Mouse (Mus musculus) bone marrow macrophage, adult 2 months (primary cell): ENCODE data around the gene Cfap126. TPM values are rescaled to one million over a fixed set of nuclear protein-coding genes. Genes with fewer than 3 reads are reported as not detected.
"Not testable (repeated sequence)": the region's sequence is repeated elsewhere in the genome, so short reads cannot be mapped to it uniquely, and the experiment has no call there.

Experiments
- H3K27ac ChIP-seq: 2 replicates; pipeline ENCODE4 v1.5.1; 2012; ENCODE audit warnings: low read depth, low read length; ENCODE audit not compliant: insufficient read depth
- H3K4me1 ChIP-seq: 2 replicates; pipeline ENCODE4 v1.6.1; 2012; ENCODE audit warnings: low read length; ENCODE audit not compliant: control insufficient read depth, insufficient read depth
- H3K4me3 ChIP-seq: 2 replicates; pipeline ENCODE4 v1.5.1; 2012; ENCODE audit warnings: mild to moderate bottlenecking, low read length, moderate library complexity; ENCODE audit not compliant: insufficient read depth
- CTCF ChIP-seq: IDR thresholded peaks from 2 replicates; pipeline ENCODE4 v1.5.1; 2012; ENCODE audit warnings: low read depth, mild to moderate bottlenecking, low read length, moderate library complexity
- POLR2A ChIP-seq: IDR thresholded peaks from 2 replicates; pipeline ENCODE4 v1.6.1; 2012; ENCODE audit warnings: mild to moderate bottlenecking, low read depth, low read length, borderline replicate concordance
- polyA plus RNA-seq: library from polyadenylated mRNA; stranded (reverse); fragments of >200 nt; gene quantifications from 2 replicates; pipeline ENCODE4 v1.2.4, GENCODE M21; 2012; ENCODE audit not compliant: missing spikeins, insufficient read depth, insufficient read length

Cfap126 gene
- polyA plus RNA-seq, 1 experiment = 4.5 TPM

DNA sequence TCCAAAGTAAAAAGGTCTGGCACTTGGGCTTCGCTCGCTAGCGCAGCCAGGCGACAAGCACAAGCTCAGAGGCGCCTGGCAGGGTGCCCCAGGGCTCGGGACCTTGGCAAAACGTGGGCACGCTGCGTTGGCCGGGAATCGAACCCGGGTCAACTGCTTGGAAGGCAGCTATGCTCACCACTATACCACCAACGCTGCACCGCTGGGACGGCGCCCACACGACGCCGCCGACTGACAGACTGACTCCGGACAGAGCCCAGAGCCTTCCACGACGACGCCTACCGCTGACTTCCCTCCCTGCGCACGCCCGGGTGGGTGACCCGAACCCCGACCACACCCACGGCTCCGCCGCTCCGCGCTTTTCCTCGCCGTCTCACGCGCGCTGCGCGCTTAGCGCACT lies 33.9 kb upstream of the Cfap126 start:
- H3K27ac ChIP-seq, H3K4me3 ChIP-seq, H3K4me1 ChIP-seq: not testable (repeated sequence)

DNA sequence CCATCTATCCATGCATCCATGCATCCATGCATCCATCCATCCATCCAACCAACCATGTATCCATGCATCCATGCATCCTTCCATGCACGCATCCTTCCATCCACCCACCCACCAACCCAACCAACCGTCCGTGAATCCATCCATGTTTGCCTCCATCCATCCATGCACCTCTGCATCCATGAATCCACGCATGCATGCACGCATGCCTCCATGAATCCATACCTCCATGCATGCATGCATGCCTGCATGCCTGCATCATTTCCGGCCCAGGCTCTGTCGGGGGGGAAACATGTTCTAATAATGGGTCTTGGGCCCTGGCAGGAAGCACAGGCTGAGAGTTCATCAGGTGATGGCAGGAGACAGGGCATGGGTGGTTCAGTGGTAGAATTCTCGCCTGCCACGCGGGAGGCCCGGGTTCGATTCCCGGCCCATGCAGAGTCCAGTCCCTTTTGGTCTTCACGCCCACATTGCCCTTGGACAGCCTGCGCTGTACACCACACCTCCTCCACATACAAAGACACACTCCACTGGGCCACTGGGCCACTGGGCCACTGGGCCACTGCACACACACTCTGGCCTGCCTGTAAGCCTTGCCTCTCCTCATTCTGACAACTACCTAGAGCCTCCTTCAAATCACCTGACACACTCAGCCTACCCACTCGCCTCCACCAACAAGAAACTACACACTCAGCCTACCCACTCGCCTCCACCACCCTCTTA lies 32.0 kb upstream of the Cfap126 start:
- not testable (repeated sequence) for H3K4me1 ChIP-seq, H3K27ac ChIP-seq, H3K4me3 ChIP-seq

DNA sequence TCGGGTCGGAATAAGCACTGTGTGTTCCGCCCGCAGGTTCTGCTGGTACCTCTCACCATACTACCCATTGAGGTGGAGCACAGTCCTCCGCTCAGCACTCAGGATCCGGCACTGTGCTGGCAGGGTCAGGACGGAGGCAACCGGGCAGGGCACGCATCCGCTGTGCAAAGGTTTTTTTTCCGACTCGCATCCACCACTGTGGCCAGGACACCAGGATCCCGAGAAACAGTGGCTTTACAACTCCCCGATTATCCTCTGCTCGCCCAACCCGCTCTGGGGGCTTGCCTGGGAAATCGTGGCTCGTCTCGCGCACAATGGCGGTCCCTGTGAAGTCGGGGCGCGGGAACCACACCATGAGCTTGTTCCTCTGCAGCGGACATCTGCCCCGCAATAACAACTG lies 28.0 kb upstream of the Cfap126 start:
- H3K4me1 ChIP-seq = 0 out of 2 replicates have a peak, but pooled peaks cover 3% of the 10 kb centered on the region
- no peak for TF ChIP-seq POLR2A
- no peak for TF ChIP-seq CTCF
- peak overlapping the region; percentile 54 for H3K4me3 ChIP-seq
- no peak overlapping the region for H3K27ac ChIP-seq

DNA sequence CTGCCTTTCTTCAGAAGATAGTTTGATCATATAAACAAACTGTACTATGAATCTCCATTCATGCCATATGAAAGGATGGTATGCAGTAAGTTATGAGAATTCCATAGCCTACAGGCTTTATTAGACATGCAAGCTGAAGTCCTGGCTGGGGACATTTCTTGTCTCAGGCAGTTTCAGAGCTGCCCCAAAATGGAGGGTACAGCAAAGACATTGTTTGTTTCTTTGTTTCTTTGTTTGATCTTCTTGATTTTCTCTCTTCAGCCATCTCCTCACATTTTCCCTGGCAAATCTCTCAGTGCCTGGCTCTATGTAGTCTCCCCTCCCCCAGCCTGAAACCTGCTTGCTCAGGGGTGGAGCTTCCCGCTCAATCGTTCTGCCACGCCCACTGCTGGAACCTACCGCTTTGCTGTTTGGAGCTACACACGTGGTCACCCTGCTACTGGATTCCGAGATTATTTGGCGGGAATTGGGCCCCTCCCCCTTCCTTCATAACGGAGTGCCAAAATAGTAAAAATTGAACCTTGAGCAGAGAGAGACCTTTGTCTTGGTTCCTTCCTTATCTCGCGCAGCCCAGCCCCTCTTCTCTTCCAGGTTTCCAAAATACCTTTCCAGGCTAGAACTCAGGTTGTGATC lies 25.4 kb upstream of the Cfap126 start:
- H3K4me3 ChIP-seq, H3K27ac ChIP-seq, H3K4me1 ChIP-seq: not testable (repeated sequence)

DNA sequence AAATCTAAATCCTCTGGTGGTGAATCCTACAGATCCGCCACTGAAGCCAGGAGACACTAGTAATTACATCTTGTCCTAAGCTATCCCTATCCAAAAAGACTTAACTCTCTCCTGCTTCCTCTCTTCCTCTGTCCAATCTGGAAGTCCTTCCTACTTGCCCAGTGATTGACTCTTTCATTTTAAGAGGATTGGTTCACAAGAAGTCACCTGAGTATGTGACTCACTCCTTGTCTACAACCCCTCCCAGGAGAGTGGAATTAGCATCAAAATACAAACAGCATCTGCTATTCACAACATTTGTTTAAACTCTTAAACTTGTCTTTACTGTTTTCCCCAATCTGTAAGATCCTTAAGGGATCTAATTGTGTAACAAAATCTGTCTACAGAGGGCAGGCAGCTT lies 23.8 kb upstream of the Cfap126 start:
- no peak overlapping the region for H3K4me3 ChIP-seq
- TF ChIP-seq CTCF (no peak), POLR2A (no peak)

DNA sequence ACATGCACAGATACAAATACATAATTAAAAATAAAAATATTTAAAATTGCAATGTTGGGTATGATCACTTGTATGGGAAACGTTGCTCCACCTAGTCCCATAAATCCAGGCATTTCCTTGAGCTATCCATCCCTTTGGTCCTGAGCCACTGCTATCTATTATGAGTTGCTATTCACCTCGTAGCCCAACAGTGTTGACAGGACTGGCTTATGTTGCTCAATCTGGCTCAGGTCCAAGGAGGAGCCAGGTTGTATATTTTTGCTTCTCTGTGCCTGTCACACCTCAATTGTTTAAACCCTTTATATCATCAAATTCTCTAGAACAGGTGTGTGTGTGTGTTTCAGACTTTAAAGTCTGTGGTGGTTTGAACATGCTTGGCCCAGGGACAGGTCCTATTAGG lies 23.0 kb upstream of the Cfap126 start:
- Histone ChIP-seq H3K4me3 (no peak overlapping the region), H3K27ac (no peak overlapping the region), H3K4me1 (0 out of 2 replicates have a peak, but pooled peaks cover 3% of the 10 kb centered on the region)
- TF ChIP-seq POLR2A (no peak), CTCF (no peak)

More for the DNA sequence above, 23.8 kb upstream of the Cfap126 start:
- Histone ChIP-seq H3K4me1 (0 out of 2 replicates have a peak, but pooled peaks cover 3% of the 10 kb centered on the region), H3K27ac (no peak overlapping the region)

DNA sequence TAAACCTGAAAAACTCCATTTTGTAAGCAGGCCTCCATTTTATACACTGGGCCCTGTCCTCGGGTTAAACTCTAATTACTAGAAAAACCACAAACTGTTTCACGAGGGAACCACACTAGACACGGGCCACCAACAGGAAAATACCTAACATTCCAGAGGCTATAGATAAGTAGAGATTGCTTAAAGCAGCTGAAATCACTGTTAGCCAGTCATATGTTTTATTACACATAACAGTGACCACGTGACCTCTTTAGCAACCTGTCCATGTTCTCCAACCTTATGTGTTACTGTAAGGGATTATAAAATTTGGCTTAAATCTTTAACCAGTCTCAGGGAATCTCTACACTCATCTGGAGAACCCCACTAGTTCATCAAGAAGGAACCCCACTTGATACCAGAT lies 19.3 kb upstream of the Cfap126 start:
- Histone ChIP-seq H3K4me3 (no peak overlapping the region), H3K4me1 (no peaks in the 10 kb centered on the region), H3K27ac (no peak overlapping the region)
- TF ChIP-seq CTCF (no peak), POLR2A (no peak)

DNA sequence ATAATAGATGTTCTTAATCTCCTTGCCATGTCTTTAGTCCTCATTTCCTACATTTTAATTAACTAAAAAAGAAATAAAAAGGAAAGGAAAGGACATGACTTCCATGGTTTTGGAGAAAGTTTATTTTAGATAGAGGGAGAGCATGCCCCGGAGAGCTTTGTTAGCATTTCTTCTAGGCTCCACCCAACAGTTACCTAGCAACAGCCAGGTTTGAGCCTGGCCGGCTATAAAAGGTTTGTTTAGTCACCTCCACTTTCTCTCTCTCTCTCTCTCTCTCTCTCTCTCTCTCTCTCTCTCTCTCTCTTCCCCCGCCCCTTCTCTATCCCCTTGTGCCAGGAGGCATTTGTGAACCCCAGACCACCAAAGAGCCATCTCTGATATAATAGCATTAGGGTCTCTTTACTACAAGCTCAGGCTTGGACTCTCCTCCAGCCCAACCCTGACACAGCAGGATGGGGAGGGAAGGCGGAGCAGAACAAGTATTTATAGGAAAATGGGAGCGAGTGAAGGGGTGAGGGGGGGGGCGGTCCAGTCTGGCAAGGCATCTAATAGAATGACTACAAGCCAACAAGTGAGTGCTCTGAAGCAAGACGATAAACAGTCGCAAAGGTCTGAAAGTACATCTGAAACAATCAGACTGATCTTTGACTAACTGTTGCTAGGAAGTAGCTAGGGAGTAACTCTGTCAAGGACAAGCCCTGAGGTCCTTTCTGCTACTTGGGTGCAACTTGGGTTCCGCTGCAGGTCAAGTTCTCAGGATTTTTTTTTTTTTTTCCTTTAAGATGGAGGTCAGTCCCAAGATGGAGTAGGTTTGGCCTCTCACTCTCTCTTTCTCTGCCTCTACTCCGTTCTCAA lies 17.4 kb upstream of the Cfap126 start:
- no peak overlapping the region for H3K4me3 ChIP-seq
- 0 out of 2 replicates have a peak, but pooled peaks cover 2% of the 10 kb centered on the region for H3K4me1 ChIP-seq
- no peak overlapping the region for H3K27ac ChIP-seq
- no peak for TF ChIP-seq POLR2A
- TF ChIP-seq CTCF = no peak

DNA sequence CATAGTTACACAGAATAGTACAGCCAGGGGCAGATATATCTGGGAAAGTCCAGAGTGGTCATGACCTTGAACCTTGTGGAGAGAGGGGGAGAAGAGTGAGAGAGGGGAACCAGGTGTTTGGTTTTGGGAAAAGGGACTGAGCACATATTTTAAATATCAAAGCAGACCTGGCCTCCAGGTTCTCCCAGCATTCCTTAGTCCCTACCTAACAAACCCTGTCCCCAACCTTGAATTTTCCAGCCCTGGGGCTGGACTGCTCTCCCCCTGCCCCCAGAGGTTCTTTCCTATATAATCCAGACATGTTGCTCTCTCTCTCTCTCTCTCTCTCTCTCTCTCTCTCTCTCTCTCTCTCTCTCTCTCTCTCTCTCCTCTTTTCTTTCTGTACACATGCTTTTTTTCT lies 16.6 kb upstream of the Cfap126 start:
- no peak overlapping the region for H3K4me3 ChIP-seq
- TF ChIP-seq CTCF (no peak), POLR2A (no peak)
- H3K27ac ChIP-seq = no peak overlapping the region
- H3K4me1 ChIP-seq = 0 out of 2 replicates have a peak, but pooled peaks cover 2% of the 10 kb centered on the region

DNA sequence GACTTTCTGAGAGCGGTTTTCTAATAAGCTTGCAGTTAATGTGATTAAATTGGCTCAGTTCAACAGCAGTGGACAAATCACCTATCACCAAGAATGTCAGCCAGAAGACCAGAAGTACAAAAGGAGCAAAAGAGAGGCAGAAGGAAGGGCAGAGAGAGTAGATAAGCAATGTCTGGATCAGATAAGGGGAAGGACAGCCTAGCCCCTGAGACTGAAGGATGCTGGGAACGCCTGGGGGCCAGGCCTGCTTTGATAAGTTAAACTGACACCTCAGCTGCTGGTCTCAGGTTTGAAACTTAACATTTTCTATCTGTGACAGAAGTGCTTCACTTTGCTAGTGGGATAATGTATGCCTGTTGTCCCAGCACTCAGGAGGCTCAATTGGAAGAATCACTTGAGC lies 16.1 kb upstream of the Cfap126 start:
- TF ChIP-seq POLR2A (no peak), CTCF (no peak)
- Histone ChIP-seq H3K4me3 (no peak overlapping the region), H3K27ac (no peak overlapping the region), H3K4me1 (0 out of 2 replicates have a peak, but pooled peaks cover 2% of the 10 kb centered on the region)
